Mouse (Mus musculus) adrenal gland, adult 8-10 months (tissue): ENCODE results near the gene Dlk1. TPM values are rescaled to one million over a fixed set of nuclear protein-coding genes. Genes with fewer than 3 reads are reported as not detected.
A peak's percentile ranks its signal among the peaks of the same experiment; 100 is the strongest.
"Not testable (repeated sequence)": the region's sequence is repeated elsewhere in the genome, so short reads cannot be mapped to it uniquely, and the experiment has no call there.

ENCODE experiments used
- DNase-seq: peaks from one replicate; pipeline ENCODE4 v3.0.0; 2022
- total RNA-seq, 4 experiments: library from RNA; stranded (reverse); gene quantifications; 2 replicates each; pipeline ENCODE4 v1.2.4; 2022

Gene Dlk1
- total RNA-seq, 4 experiments from 2014 or later, result 841 to 1,077 (median 912) TPM

DNA sequence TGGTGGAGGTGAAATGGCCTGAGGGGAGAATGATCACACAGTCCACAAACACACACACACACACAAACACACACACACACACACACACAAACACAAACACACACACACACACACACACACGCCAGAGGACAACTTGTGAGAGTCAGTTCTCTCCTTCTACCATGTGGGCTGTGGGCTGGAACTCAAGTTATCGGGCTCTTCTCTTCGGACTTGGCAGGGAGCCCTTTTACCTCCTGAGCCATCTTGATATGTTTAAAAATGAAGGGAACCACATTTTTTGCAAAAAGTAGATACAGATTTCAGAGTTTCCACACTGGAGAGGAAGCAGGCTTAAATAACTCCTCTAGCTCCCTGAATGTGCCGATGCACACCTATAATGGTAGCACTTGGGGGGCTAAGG lies 22.9 kb downstream of the Dlk1 start:
- DNase-seq, result no peak

DNA sequence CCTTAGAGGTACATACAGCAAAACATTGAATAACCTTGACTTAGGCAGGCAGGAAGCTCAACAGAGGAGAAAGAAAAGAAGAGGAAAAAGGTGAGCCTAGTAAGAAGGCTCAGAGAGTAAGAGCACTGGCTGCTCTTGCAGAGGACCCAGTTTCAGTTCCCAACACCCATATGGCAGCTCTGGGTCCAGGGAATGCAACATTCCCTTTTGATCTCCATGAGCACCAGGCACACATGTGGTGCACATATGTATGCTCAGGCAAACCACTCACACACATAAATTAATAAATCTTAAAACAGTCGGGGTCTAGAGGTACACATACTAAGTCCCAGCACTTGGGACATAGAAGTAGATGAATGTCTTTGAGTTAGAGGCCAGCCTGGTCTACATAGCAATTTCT lies 33.9 kb downstream of the Dlk1 start:
- not testable (repeated sequence) for DNase-seq

DNA sequence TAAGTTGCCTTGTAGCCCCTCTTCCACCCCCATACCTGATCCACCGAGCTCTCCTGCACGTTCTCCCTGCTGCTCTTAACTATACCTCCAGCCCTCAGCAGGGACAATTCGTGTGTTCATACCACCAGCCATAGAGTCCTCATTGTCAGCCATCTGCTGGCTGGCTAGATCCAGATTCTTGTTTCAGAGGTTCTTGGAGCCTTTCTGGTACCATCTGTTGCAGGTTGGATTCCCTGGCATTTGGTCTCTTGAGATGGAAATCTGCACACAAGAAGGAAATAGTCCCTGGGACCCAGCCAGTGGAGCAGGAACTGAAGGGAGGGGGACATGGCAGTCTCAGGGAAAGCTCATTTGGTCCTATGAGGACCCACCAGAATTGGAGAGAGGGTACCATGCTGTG lies 39.1 kb downstream of the Dlk1 start:
- DNase-seq, result no peak

DNA sequence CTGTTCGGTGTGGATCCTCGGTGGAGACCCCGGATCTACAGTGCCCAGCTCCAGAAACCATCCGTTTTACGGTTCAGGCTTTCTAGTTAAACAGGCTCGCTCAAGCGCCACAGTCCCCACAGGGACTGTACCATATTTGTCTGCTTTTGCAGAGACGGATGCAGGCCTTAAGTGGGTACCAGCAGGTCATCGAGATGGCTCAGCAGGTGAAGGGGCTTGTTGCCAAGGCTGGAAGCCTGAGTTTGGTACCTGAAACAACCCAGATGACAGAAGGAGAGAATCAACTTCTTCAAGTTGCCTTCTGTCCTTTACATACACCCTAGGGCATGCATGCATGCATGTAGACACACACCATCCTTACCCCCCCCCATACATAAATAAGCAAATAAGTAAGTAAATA lies 40.8 kb downstream of the Dlk1 start:
- no peak for DNase-seq

DNA sequence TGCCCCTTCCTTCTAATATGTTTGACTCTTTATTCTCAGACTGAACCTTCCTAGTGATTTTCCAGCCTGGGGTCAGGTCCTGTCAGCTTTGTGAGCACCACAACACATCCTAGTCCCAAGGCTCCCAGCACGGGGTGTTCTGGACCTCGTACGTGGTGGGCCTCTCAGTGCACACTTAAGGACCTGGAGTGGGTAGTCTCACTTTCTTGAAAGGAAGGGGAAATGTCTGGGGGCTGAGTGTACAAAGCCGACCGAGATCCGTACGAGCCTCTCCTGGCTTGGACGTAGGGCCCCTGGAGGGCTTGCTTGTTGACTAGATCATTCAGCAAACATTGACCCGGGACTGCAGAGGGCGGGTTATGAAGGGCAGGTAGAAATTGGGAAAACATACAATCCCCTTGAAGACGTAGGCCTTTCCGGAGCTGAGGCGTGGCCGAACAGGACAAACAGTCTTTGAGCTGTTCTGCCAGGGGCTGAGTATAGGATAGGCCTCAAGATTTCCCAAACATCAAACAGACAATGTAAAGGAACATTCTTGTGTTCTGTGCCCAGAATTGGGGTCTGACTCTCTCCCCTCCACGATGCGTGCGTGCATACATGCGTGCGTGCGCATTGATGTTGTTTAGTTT lies 42.5 kb downstream of the Dlk1 start:
- DNase-seq, result no peak

DNA sequence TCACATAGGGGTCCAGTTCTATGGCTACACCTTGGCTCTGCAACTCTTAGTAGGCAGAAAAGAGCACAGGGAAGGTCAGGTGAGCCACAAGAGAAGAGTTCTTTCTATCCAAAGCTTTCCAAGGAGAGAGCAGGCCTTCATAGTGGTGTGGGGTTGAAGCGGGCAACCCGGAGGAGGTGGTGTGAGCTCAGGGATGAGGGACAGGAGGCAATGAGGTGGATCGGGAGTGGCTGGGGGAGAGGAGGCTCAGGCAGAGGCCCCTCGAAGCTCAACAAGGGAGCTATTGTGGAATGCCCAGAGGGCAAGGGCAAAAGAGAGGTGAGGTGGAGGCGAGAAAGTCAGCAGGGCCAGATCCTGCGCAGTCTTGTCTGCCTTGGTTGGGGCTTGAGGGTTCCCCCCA lies 43.8 kb downstream of the Dlk1 start:
- no peak for DNase-seq

DNA sequence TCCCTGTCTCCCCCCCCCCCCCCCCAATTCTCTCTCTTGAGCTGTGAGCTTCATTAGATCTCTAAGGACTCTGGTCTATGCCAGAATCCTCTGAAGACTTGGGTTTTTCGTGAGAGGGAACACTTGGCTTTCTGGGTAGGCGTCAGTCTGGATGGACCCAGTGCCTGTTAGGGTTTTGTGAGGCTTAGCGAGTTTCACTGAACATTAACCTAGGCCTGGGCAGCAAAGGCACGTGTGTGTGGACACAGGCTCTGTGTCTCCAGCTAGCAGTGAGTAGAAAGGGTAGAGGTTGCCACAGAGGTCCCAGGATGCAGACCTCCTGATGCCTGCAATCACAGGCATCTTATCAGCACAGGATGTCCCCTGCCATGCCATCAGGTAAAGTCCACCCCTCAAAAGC lies 48.4 kb downstream of the Dlk1 start:
- no peak for DNase-seq

DNA sequence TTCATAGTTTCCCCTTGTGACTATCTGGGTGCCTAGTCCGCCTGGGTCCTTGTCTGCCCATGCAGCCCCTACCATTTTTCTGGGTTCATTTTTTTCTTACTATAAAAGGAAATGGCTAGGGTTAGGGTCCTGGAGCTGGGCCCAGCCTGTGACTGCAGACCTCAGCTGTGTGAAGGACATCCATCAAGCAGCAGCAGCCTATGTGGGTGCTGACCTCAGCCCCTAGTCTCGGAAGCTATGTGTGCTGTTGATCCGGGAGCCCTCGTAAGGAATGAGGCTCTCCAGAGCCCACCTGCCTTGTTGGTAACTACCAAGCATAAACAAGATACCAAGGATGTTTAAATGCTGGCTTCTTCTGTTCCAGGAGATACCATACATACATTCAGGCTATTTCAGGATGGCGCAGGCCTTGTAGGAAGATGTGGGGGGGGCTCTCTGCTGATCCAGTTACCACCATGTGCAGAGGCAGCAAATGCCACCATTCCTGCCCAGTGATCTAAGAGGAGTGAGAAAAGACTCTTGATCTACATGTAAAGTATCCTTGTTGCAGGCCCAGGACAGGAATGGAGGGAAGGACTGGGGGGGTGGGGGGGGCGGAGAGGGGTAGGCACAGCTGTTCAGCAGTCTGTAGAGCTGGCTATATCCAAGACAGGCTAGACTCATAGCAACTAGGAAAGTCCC lies 49.9 kb downstream of the Dlk1 start:
- no peak for DNase-seq

DNA sequence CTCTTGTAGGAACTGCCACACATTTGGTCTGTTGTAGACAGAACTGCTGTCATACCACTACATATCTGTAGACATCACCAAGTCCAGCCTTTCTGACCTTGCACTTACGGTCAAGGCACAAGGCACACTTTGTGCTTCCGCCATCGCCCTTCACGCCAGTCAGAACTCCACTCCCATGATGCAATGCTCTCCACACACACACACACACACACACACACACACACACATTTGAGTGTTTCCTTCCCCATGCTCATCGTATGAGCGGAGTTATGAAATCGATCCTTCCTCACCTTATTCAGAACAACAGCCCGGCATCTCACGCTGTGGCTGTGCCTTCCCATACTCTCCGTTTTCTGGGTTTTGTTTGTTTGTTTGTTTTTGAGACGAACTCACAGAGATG lies 55.1 kb downstream of the Dlk1 start:
- DNase-seq, result no peak

DNA sequence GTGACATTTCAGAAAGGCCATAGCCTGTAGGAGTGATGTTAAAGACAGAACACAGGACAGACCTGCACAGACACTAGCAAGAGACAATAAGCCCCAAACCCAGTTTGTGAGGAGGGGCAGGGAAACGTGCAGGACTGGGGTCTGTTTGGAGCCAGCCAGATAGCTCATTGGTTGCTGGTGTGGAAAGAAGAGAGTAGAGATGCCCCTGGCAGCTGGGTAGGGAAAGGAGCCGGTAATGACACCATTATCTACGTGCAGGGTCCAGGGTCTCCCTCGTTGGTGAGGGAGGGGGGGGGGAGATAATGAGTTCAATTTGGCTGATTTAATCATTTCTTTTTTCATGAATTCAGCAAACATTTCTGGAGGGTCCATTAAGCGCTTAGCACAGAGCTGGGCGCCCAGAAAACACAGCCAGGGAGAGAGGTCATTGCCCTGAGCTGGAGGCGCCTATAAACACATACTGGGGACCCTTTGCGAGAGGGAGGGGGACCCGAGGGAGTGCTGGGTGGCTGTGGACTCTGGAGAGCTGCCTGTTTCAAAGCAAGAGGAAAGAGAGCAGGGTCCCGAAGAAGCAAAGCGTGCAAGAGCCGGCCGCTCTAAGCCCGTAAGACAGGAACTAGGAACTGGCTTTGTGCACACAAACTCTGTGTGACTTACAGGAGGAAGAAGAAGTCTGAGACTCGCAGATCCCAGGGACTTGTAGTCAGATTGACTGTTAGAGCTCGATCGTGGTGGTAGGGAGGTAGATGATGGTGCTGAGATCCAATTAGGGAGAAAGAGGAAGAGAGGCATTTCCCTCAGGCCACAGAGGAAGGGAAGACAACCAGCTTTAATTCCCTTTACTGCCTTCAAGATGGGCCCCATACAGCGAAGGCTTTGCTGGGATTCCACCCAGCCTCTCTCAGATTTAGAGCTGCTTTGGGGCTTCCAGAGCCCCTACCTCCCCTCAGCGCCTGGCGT lies 56.2 kb downstream of the Dlk1 start:
- DNase-seq, result no peak

DNA sequence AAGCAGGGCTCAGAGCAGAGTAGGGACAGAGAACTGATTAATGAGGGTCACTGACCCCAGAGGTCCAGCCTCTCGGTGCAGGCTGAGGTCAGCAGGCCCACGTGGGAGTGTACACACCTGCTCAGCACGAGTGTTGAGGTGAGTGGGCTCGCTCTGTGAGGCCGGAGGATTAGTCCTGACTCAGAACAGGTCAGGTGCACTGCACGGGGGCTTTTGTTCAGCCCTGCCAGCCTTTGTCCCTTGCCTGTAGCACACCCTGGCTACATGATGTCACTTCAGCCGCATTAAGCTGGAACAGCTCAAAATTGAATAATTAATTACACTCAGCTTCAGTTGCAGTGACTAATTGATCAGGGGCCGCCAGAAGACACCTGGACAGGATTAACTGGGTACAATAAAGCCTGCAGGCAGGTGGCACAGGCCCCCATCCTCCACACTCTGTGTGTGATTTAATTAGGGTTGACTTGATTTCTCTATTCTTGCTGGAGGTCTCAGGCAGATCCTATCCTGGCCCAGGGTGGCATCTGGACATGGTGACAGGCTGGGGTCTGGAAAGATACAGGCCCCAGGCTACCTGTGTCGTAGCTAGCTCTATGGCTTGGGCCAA lies 57.0 kb downstream of the Dlk1 start:
- peak; percentile 28 for DNase-seq

DNA sequence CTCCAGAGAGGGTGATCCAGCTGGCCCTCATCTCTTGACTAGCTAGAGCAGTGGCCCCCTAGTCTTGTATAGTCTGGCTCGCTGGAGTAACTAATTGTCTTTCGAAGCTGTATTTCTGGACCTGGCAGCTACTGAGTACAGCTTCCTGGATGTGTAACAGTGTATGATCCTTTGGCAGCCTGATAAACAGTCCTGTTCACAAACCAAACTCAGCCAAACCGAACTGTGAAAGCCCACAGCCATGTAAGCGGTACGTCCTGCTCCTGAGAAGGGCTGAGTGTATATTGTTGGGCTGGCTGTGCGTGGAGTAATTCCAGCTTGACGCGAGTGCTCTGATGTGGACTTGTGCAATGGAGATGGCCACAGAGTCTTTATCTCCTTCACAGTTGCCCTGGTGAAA lies 57.6 kb downstream of the Dlk1 start:
- DNase-seq, result no peak

DNA sequence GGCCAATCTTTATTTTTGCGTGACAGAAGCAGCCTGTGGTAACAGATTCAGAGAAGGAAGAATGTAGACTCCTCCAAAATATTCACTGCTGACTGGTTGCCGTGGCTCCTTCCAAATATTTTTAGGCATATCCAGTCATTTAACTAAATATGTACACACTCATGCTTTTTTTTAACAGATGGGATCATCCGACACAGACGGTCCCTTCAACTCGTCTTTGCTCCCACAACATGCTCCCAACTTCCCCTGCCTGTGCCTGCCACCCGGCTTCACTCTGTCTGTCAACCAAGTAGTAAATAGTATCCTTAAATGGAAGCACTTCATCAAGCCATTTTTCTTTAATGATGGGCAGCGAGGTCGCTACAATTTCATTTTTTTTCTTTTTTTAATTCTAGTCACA lies 58.8 kb downstream of the Dlk1 start:
- DNase-seq, result no peak

DNA sequence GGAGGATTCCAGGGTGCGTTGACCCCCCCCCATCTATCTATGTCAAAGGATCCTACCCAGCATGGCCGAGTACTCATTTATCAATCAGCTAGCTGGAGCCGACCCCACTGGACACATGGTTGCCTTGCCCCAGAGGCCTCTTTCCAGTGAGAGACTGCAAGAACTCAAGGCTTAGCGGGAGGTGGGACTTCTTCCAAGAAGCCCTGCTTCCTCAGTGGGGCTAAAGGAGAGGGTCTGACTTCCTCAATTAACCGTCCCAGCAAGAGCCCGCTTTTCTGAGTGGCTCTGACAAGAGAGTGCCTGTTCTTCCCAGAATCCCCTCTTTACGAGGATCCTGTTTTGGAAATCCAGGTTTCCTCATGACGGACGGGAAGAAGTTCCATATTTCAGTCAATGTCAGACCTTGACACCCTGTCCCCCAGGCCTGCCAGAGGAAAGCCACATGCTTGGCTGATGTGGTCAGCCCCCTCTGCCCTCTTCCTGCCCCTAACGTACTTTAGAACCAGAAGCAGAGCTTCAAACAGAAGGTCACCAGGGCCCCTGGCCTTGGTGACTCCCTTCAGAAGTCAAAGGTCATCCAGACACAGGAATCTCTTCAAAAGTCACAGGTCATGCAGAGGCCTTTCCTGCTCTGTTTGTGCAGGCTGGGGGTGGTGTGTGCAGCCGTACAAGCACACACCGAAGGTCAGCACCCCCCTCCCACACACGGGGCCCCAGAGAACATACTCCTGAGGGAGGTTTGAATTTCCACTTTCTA lies 59.7 kb downstream of the Dlk1 start:
- DNase-seq, result no peak

Other genes starting within 250 kb of the Dlk1 start
- gene Rtl1, start 147.5 kb downstream of the Dlk1 start, total RNA-seq, result 1 to 10 TPM; 3.1 to 5.6 (median 4.7) TPM